Mouse (Mus musculus) kidney, postnatal 10 days (tissue): ENCODE measurements around the gene Gm43302.
A peak's percentile ranks its signal among the peaks of the same experiment; 100 is the strongest.
"Not testable (repeated sequence)": the region's sequence is repeated elsewhere in the genome, so short reads cannot be mapped to it uniquely, and the experiment has no call there.

Experiments used
- DNase-seq: peaks from one replicate; pipeline ENCODE4 v3.0.0; 2021; ENCODE audit warnings: mixed read lengths

The Gm43302 gene

DNA sequence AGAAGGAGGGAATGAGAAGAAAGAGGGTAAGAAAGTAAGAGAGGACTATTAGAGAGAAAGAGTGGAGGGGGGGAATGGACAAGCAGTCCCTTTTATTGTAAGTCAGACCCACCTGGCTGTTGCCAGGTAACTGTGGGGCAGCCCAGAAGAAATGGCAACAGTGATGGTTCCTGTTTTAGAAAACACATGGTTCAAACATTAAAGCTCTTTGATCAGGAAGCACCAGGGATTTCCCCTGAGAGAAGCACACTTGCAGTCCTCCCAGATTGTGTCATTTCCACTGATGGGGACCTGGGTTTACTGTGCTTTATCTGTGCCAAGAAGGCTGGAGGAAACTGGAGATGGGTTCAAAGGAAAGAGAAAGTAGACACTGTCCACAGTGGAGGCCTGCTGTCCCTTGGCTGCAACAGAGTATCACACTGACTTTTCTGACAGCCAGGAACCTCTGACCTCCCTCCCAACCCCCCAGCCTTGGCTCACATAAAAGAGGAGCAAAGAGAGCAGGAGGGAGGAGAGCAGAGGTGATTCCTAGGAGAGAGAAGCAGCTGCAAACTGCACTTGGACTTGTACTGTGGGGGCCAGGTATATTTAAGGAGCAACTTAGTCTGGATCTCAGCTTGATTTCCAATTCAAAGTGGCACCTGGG is 95.5 kb downstream of the Gm43302 start:
- DNase-seq, result peak; percentile 7

DNA sequence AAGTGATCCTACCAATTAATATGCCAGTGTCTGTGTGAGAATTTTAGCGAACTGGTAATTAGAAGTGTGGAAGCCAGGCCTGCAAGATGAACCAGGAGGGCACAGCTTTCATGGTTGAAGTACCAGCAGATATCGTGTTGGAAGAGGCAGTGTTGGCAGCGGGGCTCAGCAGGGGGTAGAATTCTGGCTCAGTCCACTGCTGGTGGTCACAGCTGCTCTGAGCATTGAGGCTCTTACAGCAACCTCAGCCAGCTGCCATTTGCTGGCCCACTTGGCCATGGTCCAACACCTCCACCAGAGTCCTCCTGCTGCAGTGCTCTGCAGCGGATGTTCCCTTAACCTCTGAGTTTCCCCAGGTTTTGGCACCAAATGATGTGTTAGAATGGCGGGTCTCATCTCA is 97.2 kb downstream of the Gm43302 start:
- DNase-seq, result not testable (repeated sequence)

DNA sequence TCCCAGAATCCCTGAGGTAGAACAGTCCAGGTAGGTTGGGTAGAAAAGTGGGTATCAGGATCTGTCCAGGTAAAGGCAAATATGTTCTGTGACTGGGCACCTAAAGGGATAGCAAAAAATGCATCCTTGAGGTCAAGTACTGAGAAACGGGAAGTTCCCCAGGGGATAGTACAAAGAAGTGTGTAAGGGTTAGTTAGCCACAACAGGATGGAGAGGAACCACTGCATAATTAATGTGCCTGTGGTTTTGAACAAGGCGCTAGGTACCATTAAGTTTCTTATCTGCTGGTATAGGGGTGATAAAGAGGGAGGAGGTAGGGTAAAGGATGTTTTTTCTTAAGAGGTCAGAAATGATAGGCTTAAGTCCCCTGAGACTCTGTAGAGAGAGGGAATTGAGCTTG is 101.0 kb downstream of the Gm43302 start:
- not testable (repeated sequence) for DNase-seq

DNA sequence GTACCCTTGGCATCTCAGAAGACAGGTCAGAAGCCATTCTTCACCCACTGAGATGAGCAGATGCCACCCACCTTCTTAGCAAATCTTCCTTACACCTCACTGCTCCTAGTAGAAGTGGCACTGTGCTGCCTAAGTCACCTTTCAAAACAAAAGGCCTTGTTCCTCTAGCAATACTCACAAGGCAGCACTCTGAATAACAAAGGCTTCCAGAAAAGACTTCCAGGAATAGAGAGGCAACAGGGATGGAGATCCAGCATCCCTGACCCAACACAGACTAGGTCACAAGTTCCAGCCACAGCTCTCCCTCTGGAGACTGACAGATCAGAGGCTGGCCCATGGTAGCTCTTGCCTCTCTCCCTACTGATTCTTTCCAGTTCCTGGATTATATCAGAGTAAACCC is 112.0 kb downstream of the Gm43302 start:
- no peak for DNase-seq
